Mouse (Mus musculus) testis, adult 2 months (tissue): ENCODE measurements at regions not wholly inside any gene's neighbourhood (a gene's known extent, or its start where the extent isn't known, plus 50 kb on each side); places are given as distances from the start of the nearest gene placed in this dataset.

Experiments
- CTCF ChIP-seq: fragments of 200-500 bp; IDR thresholded peaks from 2 replicates; pipeline ENCODE4 v1.5.1; 2012; ENCODE audit warnings: low read depth, mild to moderate bottlenecking, inconsistent platforms, low read length, moderate library complexity; ENCODE audit not compliant: control insufficient read depth, insufficient read depth, insufficient replicate concordance
- POLR2A ChIP-seq: fragments of 200-500 bp; IDR thresholded peaks from 2 replicates; pipeline ENCODE4 v1.6.1; 2012; ENCODE audit warnings: low read depth, mild to moderate bottlenecking, inconsistent platforms, low read length, moderate library complexity; ENCODE audit not compliant: control insufficient read depth

- TF ChIP-seq CTCF: no peak
- TF ChIP-seq POLR2A: no peak
Measured at GRCm38 (mm10) chr13:72769007-72769595, 140.5 kb downstream of the Irx2 start.
